Mouse (Mus musculus) olfactory bulb, adult 2 months (tissue): ENCODE data around the gene Prnd. TPM values are rescaled to one million over a fixed set of nuclear protein-coding genes. Genes with fewer than 3 reads are reported as not detected.

ENCODE experiments used
- H3K27ac ChIP-seq: fragments of 200-500 bp; 2 replicates; pipeline ENCODE4 v1.5.1; 2012; ENCODE audit warnings: low read depth, low read length; ENCODE audit not compliant: insufficient read depth
- H3K4me1 ChIP-seq: fragments of 200-500 bp; 2 replicates; pipeline ENCODE4 v1.6.1; 2012; ENCODE audit warnings: low read length; ENCODE audit not compliant: control insufficient read depth, insufficient read depth
- H3K4me3 ChIP-seq: fragments of 200-500 bp; 2 replicates; pipeline ENCODE4 v1.5.1; 2012; ENCODE audit warnings: mild to moderate bottlenecking, low read depth, low read length, moderate library complexity; ENCODE audit not compliant: insufficient read depth
- CTCF ChIP-seq: fragments of 200-500 bp; IDR thresholded peaks from 2 replicates; pipeline ENCODE4 v1.5.1; 2012; ENCODE audit warnings: low read depth, mild to moderate bottlenecking, low read length, moderate library complexity; ENCODE audit not compliant: insufficient read depth
- POLR2A ChIP-seq: fragments of 200-500 bp; IDR thresholded peaks from 2 replicates; pipeline ENCODE4 v1.6.1; 2012; ENCODE audit warnings: mild to moderate bottlenecking, low read depth, low read length, moderate library complexity; ENCODE audit not compliant: insufficient read depth
- WGBS: fragments of 180-500 bp; shearing (Covaris S2); methylation state at CpG from one replicate; pipeline ENCODE4 v1.1.7; 2018; 5-methylcytosine and 5-hydroxymethylcytosine counted together
- polyA plus RNA-seq: library from polyadenylated mRNA; stranded (reverse); fragments of >200 nt; gene quantifications from 2 replicates; pipeline ENCODE4 v1.2.4, GENCODE M21; 2012; ENCODE audit warnings: low replicate concordance; ENCODE audit not compliant: missing spikeins, insufficient read depth, insufficient read length

Prnd gene
- polyA plus RNA-seq, 1 experiment: not detected

- TF ChIP-seq CTCF (no peak), POLR2A (no peak)
- Histone ChIP-seq H3K4me1 (peaks cover 10% of the 10 kb centered on the region; the same call in 1 of the 2 replicates), H3K27ac (no peak overlapping the region), H3K4me3 (no peak overlapping the region)
- 89% methylated on average over 7 of the region's 7 CpGs for WGBS
Observed at GRCm38 (mm10) chr2:131956336-131957256, 5.9 kb downstream of the Prnd start.

DNA sequence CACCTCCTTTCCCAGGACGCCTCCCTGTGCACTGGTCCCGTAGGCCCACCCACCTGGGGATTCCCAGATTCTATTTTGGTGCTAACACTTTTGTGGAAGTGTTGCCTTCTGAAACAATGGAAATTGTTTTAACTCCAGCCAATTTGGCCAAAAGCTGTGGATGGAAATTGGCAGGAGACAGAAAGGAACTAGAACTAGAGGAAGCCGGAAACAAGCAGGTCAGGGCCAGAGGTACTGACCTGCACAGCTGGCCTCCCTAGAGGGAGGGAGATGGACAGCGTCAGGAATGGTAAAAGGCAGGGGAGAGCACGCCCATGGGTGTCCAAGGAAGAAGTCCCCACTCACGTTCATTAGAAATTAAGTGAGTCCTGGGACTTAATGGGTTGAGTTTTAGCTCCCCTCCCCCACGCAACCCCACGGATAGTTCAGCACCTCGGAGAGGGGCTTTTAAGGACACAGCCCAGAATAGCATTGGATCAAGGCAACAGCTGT is 7.1 kb downstream of the Prnd start:
- Histone ChIP-seq H3K4me3 (no peak overlapping the region), H3K27ac (no peak overlapping the region), H3K4me1 (peaks cover 10% of the 10 kb centered on the region; the same call in 1 of the 2 replicates)
- 63% methylated on average over 9 of the region's 9 CpGs for WGBS
- TF ChIP-seq POLR2A: no peak
- TF ChIP-seq CTCF: no peak

GRCm38 (mm10) chr2:131961671-131962070 is 11.0 kb downstream of the Prnd start:
- H3K4me1 ChIP-seq: peaks cover 3% of the 10 kb centered on the region; the same call in 1 of the 2 replicates
- no peak overlapping the region for H3K4me3 ChIP-seq
- WGBS: 75% methylated on average over 2 of the region's 2 CpGs
- TF ChIP-seq CTCF (no peak), POLR2A (no peak)
- H3K27ac ChIP-seq: no peak overlapping the region

DNA sequence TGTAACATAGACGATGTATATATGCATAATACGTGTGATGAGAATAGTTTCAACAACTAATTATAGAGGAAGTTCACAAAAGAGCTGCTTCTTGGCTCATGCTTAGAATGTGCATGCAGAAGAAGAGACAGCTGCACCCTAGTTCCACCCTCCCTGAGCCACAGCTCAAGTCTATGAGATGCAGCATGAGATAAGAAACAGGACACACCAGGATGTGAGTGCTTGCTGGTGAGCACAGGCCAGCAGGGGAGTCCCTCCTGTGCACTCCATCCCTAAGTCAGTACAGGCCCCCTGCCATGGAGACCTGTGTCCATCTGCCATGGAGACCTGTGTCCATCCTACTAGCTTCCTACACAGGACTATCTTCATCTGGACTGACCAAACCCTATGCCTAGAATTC is 19.9 kb downstream of the Prnd start:
- WGBS: 37% methylated on average over 2 of the region's 2 CpGs
- no peak for TF ChIP-seq CTCF
- TF ChIP-seq POLR2A: no peak

GRCm38 (mm10) chr2:131971098-131971497 is 20.4 kb downstream of the Prnd start:
- peaks cover 4% of the 10 kb centered on the region; the same call in 1 of the 2 replicates for H3K4me1 ChIP-seq
- TF ChIP-seq POLR2A (no peak), CTCF (no peak)
- WGBS: 62% methylated on average over 4 of the region's 4 CpGs
- no peak overlapping the region for H3K4me3 ChIP-seq
- H3K27ac ChIP-seq: no peak overlapping the region

More for the DNA sequence above, 19.9 kb downstream of the Prnd start:
- Histone ChIP-seq H3K4me1 (peaks cover 4% of the 10 kb centered on the region; the same call in 1 of the 2 replicates), H3K27ac (no peak overlapping the region), H3K4me3 (no peak overlapping the region)

GRCm38 (mm10) chr2:131976663-131977062 is 26.0 kb downstream of the Prnd start:
- 87% methylated on average over 3 of the region's 3 CpGs for WGBS
- TF ChIP-seq CTCF (no peak), POLR2A (no peak)
- no peak overlapping the region for H3K4me3 ChIP-seq

GRCm38 (mm10) chr2:131980866-131981265 is 30.2 kb downstream of the Prnd start:
- WGBS: 68% methylated on average over 9 of the region's 9 CpGs

More at GRCm38 (mm10) chr2:131976663-131977062, 26.0 kb downstream of the Prnd start:
- Histone ChIP-seq H3K4me1 (no peaks in the 10 kb centered on the region), H3K27ac (no peak overlapping the region)

GRCm38 (mm10) chr2:131982546-131983196 is 32.0 kb downstream of the Prnd start:
- Histone ChIP-seq H3K4me3 (no peak overlapping the region), H3K4me1 (no peaks in the 10 kb centered on the region), H3K27ac (no peak overlapping the region)
- WGBS: 16% methylated on average over 6 of the region's 6 CpGs
- TF ChIP-seq CTCF (no peak), POLR2A (no peak)

More at GRCm38 (mm10) chr2:131980866-131981265, 30.2 kb downstream of the Prnd start:
- no peak overlapping the region for H3K27ac ChIP-seq
- H3K4me1 ChIP-seq: no peaks in the 10 kb centered on the region
- TF ChIP-seq POLR2A (no peak), CTCF (no peak)
- H3K4me3 ChIP-seq: no peak overlapping the region
